Mouse (Mus musculus) small intestine, adult 2 months (tissue): Measurements from ENCODE around the gene Zyg11b. TPM values are rescaled to one million over a fixed set of nuclear protein-coding genes. Genes with fewer than 3 reads are reported as not detected.

Source experiments
- H3K27ac ChIP-seq: fragments of 200-500 bp; 2 replicates; pipeline ENCODE4 v1.5.1; 2012; ENCODE audit warnings: low read depth, low read length, control low read depth, inconsistent platforms; ENCODE audit not compliant: insufficient read depth
- H3K27me3 ChIP-seq: fragments of 200-500 bp; 2 replicates; pipeline ENCODE4 v1.6.1; 2012; ENCODE audit warnings: mild to moderate bottlenecking, moderate library complexity, low read length, inconsistent platforms; ENCODE audit not compliant: control insufficient read depth, insufficient read depth
- H3K36me3 ChIP-seq: fragments of 200-500 bp; 2 replicates; pipeline ENCODE4 v1.6.1; 2012; ENCODE audit warnings: mild to moderate bottlenecking, low read length, control low read depth, inconsistent platforms; ENCODE audit not compliant: control insufficient read depth, insufficient read depth
- H3K4me1 ChIP-seq: fragments of 200-500 bp; 2 replicates; pipeline ENCODE4 v1.6.1; 2012; ENCODE audit warnings: low read length, inconsistent platforms, mixed read lengths; ENCODE audit not compliant: control insufficient read depth, insufficient read depth, insufficient read length
- H3K4me3 ChIP-seq: fragments of 200-500 bp; 2 replicates; pipeline ENCODE4 v1.5.1; 2012; ENCODE audit warnings: low read depth, mild to moderate bottlenecking, control low read depth, inconsistent platforms, low read length, moderate library complexity
- CTCF ChIP-seq: fragments of 200-500 bp; IDR thresholded peaks from 2 replicates; pipeline ENCODE4 v1.5.1; 2012; ENCODE audit warnings: low read depth, mild to moderate bottlenecking, control low read depth, inconsistent platforms, low read length, moderate library complexity, mixed read lengths; ENCODE audit not compliant: insufficient replicate concordance, insufficient read length; ENCODE audit errors: extremely low read depth
- POLR2A ChIP-seq: fragments of 200-500 bp; IDR thresholded peaks from 2 replicates; pipeline ENCODE4 v1.6.1; 2012; ENCODE audit warnings: low read depth, mild to moderate bottlenecking, control low read depth, inconsistent platforms, low read length, moderate library complexity
- WGBS: fragments of 180-500 bp; shearing (Covaris S2); methylation state at CpG from one replicate; pipeline ENCODE4 v1.1.7; 2018; 5-methylcytosine and 5-hydroxymethylcytosine counted together
- polyA plus RNA-seq: library from polyadenylated mRNA; depleted of rRNA; stranded (reverse); fragments of >200 nt; gene quantifications from 2 replicates; pipeline ENCODE4 v1.2.3, GENCODE M21; 2012

Gene Zyg11b
- polyA plus RNA-seq, 1 experiment = 4.1 TPM

DNA sequence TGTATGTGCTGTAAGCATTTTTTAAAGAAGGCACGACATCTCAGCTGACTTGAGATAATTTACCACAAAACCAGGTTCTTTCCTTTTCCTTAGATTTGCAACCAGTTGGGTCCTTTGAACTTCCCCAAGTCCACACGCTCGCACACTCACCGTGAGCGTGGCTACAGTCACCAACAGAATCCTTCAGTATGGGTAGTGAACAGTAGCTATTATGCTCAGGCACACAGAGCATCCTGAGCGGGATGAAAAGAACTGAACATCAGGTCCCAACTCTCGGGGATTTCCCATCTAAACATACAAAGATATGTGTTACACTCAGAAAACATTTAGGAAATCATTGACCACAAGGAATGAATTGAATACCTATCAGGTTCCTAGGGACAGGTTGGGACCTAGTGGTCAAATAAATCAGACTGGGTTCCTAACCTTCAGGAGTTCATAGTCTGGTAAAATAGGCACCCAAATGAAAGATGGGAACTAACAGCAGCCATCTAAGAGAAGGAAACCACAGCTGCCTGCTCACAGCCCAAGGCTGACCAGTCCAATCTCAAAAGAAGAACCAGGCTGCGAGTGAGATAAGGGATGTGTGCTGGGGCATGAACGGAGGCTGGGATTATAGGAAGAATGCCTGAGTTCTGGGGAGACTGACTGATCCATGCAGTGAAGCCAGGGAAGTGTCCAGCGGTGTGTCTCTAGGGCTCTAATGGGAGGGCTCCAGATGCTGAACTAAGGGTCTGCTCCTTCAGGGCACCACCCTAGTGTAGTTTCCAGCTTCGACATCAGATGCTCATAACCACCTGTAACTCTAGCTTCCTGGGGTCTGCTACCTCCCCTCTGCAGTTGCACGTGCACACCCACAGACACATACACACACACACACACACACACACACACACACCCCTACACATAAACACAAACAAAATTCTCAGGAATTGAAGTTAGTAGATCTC, 17.0 kb upstream of the Zyg11b start:
- Histone ChIP-seq H3K27me3 (no peaks in the 10 kb centered on the region), H3K36me3 (no peaks in the 10 kb centered on the region), H3K27ac (peak overlapping the region; percentile 51), H3K4me3 (no peak overlapping the region), H3K4me1 (peaks cover 10% of the 10 kb centered on the region; the same call in 1 of the 2 replicates)
- whole genome bisulfite sequencing = 80% methylated on average over 12 of the region's 12 CpGs
- no peak for TF ChIP-seq POLR2A
- TF ChIP-seq CTCF = no peak

GRCm38 (mm10) chr4:108314041-108314440, 13.1 kb upstream of the Zyg11b start:
- no peak overlapping the region for H3K27ac ChIP-seq
- no peaks in the 10 kb centered on the region for H3K36me3 ChIP-seq
- 67% methylated on average over 5 of the region's 5 CpGs for WGBS
- peaks cover 5% of the 10 kb centered on the region; the same call in 1 of the 2 replicates for H3K4me1 ChIP-seq
- H3K27me3 ChIP-seq = no peaks in the 10 kb centered on the region
- H3K4me3 ChIP-seq = no peak overlapping the region
- no peak for TF ChIP-seq CTCF
- no peak for TF ChIP-seq POLR2A

GRCm38 (mm10) chr4:108310706-108311105, 9.8 kb upstream of the Zyg11b start:
- 69% methylated on average over 6 of the region's 6 CpGs for WGBS
- H3K4me1 ChIP-seq = no peaks in the 10 kb centered on the region
- H3K36me3 ChIP-seq = no peaks in the 10 kb centered on the region
- no peaks in the 10 kb centered on the region for H3K27me3 ChIP-seq
- no peak overlapping the region for H3K4me3 ChIP-seq
- no peak for TF ChIP-seq POLR2A
- TF ChIP-seq CTCF = no peak
- no peak overlapping the region; the same call in 1 of the 2 replicates for H3K27ac ChIP-seq

- Histone ChIP-seq H3K27ac (no peak overlapping the region), H3K4me1 (peaks cover 2% of the 10 kb centered on the region; the same call in 1 of the 2 replicates), H3K36me3 (no peaks in the 10 kb centered on the region), H3K27me3 (no peaks in the 10 kb centered on the region), H3K4me3 (no peak overlapping the region)
- 72% methylated on average over 5 of the region's 5 CpGs for WGBS
- no peak for TF ChIP-seq CTCF
- TF ChIP-seq POLR2A = no peak
Observed at GRCm38 (mm10) chr4:108302296-108302890, 1.5 kb upstream of the Zyg11b start.

- peak overlapping the region; percentile 84; the same call in 1 of the 2 replicates for H3K27ac ChIP-seq
- 2% methylated on average over 14 of the region's 14 CpGs for WGBS
- H3K4me3 ChIP-seq = peak overlapping the region; percentile 99
- TF ChIP-seq POLR2A = no peak
- no peak for TF ChIP-seq CTCF
- no peaks in the 10 kb centered on the region for H3K36me3 ChIP-seq
- H3K4me1 ChIP-seq = peaks cover 2% of the 10 kb centered on the region; the same call in 1 of the 2 replicates
- no peaks in the 10 kb centered on the region for H3K27me3 ChIP-seq
Observed at GRCm38 (mm10) chr4:108300266-108300665, 630 bp downstream of the Zyg11b start.

DNA sequence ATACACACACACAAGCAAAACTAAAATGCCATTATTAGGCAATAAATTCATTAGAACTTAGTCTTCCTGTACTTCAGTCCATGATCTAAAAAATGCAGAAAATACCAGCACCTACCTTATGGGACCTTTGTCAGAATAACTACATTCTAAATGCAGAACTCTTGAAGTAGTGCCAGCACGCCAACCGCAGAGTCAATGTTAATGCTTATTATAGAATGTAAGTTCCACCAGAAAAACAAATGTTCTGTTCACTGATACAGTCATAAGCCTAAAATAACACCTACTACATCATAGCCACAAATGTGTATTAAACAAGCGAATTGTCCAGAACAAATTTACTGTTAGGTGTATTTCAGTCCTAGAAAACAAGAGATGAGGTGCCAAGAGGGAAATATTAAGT, 23.9 kb downstream of the Zyg11b start:
- H3K27ac ChIP-seq = no peak overlapping the region
- 89% methylated on average over 3 of the region's 3 CpGs for WGBS
- no peaks in the 10 kb centered on the region for H3K4me1 ChIP-seq
- peaks cover 4% of the 10 kb centered on the region for H3K36me3 ChIP-seq
- no peaks in the 10 kb centered on the region for H3K27me3 ChIP-seq
- H3K4me3 ChIP-seq = no peak overlapping the region
- TF ChIP-seq CTCF (no peak), POLR2A (no peak)

GRCm38 (mm10) chr4:108272286-108272685, 28.6 kb downstream of the Zyg11b start:
- Histone ChIP-seq H3K4me3 (no peak overlapping the region), H3K36me3 (peaks cover 22% of the 10 kb centered on the region), H3K27me3 (no peaks in the 10 kb centered on the region), H3K4me1 (no peaks in the 10 kb centered on the region), H3K27ac (no peak overlapping the region)
- 83% methylated on average over 4 of the region's 4 CpGs for WGBS
- no peak for TF ChIP-seq CTCF
- TF ChIP-seq POLR2A = no peak
